Mouse (Mus musculus): ENCODE measurements around the gene AI597479.

The AI597479 gene

DNA sequence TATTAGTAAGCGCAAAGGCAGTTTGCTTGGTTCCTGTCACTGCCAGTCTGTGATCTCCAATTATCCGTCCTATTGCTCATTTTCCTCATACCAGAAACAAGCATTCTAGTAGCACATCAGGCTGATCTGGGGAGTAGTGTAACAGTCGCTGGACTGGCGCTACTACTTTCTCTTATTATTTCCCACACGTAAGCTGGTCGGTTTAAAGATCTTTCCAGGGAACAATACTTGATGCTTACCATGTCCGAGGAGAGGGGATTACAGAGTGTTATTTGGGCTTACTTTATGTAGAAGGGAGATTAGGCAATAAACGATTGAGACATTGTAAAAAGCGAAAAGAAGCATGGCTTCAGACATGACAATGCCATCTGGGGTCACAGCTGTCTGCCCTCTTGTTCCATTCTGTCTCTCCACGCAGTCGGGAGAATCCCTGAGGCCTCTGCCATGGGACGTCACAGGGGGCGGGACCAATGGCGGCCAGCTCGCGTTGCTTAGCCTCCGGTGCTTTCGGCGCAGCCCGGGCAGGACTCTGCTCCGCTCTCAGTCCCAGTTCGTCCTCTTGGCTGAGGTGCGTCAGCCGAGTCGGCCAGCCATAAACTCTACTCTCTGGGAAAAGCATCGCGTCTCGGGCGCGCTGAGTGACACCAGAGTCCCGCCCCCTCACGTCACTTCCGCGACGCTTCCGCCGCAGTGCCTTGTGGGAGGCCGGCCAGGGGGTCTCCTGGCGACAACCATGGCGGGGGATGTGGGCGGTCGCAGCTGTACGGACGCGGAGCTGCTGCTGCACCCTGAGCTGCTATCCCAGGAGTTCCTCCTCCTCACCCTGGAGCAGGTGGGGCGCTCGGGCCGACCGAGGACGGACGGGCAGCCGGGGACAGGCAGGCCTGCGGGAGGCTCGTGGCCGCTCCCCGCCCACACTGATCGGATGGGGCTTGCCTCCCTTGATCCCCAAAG lies at the start of gene AI597479, which contains the start of gene Tgfbrap1:
Gene AI597479 (plus strand): TSS at position 680 of the 954 bp plus-strand sequence.
Gene Tgfbrap1 (minus strand): TSS at position 607 of the 954 bp plus-strand sequence.
- peak; percentile 82 for DNase-seq (ENCODE audit: low read depth, low spot score)

DNA sequence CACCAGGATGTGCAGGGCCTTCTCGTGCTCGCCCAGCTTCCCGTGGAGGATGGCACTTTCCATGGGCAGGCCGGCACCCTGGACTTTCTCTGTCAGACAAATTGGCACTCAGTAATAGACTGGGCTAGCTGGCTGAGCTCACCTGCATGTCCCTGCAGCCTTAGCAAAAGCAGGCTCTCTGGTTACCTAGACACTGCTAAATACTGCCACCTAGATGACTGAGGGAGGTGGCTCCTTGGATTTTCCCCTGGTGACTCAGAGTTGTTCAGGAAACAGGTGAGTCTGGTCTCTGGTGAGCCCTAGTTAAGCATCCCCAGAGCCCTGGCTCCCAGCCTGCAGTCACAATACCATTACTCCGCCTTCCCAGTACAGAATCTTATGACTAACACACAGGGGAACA lies 46.6 kb upstream of the AI597479 start:
- DNase-seq (ENCODE audit: low read depth, low spot score): no peak

DNA sequence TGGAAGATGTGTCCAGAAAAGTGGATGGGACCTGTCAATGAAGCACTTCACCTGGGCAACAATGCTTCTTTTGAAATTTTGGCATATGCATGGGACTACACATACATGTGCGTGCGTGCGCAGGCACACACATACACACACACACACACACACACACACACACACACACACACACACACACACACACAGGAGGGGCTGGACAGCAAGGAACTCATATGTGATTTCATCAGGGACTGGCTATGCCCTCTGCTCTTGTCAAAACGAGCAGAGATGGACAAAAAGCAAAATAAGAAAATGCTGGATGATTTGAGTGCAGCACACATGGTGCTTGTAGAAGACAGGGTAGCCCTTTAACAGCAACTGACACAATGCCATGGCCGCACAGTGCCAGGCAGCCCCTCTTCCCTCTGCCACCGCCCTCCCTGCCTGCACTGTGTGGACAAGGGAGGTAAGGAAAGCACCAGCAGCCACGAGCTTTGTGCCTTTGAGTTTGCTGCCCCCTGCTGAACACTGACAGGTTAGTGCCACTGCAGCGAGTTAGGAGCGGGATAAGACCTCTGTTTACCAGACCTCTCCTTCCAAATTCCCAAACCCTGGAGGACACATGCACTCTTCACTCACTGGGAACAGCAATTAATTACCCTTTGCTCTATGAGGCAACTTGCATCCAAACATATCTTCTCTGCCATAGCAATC lies 32.7 kb upstream of the AI597479 start:
- DNase-seq (ENCODE audit: low read depth, low spot score): no peak

DNA sequence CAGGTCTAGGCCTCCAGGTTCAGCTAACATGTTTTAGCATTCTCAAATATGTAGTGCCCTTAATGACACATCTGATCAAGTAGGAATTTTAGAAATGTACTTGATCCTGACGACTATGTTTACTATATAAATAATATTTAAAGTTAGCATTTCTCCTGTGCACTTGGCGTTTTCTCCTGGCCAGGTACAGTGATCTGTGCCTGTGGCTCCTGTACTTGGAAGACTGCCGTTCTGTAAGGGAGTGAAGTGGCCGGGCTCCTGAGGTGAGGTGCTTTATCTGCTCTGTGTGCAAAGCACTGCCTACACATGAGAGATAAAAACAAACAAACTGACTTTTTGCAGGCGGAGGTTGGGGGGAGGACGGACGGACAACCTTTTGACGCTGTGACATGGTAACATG lies 31.9 kb upstream of the AI597479 start:
- no peak for DNase-seq (ENCODE audit: low read depth, low spot score)

DNA sequence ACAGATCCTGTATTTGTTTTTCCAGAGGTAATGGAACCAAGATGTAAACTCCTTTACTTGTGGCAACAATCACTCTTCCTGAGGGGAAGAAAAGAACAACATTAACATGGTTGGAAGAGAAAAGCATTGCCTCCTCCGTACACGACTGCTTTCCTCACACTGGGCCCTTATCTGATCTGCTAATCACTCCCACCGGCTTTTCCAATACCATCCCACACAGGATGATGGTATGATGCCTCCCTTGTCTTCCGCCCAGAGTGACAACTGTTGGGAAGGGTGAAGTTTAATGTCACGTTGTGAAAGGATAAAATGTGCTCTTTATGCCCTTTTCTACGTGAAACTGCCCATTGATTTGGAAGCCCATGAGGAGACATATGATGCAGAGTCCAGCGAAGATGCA lies 31.0 kb upstream of the AI597479 start:
- DNase-seq (ENCODE audit: low read depth, low spot score): no peak

DNA sequence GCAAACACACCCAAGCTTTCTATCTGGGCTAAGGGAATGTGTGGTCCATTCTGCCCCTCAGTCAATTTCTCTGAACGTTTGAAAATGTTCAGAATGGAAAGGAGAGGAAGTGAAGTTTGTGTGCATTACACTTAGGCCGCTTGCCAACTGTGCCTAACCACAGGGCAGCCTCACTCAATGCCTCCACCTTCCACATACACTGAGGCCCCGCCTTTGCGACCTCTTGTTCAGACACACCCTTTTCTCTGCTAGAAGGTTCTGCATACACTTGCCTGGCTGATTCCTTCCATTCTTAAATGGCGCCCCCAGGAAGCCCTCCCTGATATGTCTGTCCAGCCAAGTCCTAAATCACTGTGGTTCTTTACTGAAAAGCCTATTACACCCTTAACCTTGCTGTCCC lies 27.8 kb upstream of the AI597479 start:
- DNase-seq (ENCODE audit: low read depth, low spot score): no peak

DNA sequence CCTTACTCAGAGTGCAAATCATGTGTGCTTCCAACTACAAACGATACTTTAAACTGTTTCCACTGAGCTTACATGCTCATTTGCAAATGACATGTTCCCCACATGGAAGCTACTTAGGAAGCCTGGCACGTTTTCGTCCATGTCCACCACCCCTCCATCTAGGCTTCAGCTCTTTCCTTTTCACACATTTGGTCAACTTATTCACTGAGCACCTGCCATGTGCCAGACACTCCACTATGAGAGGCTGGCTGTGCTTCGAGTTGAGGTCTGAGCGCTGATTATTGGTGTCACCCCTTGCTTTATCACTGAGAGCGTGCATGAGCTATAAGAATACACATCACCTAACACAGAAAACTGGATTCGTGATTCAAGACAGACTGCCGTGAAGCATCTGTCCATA lies 26.5 kb upstream of the AI597479 start:
- DNase-seq (ENCODE audit: low read depth, low spot score): no peak

DNA sequence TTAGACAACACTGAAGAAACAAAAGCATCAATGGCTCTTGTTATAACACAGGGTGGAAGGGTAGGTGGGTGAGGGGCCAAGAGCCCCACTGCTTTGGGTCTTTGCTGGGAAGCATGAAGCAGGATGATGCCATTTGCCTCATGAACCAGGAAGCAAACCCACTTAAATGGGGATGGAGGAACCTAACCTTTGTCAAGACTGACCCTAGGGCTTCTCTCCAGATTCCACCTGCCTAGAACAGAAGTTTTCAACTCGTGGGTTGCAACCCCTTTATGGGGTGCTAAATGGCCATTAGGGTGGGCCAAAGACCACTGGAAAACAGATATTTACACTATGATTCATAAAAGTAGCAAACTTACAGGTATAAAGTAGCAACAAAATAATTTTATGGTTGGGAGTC lies 25.9 kb upstream of the AI597479 start:
- DNase-seq (ENCODE audit: low read depth, low spot score): no peak

DNA sequence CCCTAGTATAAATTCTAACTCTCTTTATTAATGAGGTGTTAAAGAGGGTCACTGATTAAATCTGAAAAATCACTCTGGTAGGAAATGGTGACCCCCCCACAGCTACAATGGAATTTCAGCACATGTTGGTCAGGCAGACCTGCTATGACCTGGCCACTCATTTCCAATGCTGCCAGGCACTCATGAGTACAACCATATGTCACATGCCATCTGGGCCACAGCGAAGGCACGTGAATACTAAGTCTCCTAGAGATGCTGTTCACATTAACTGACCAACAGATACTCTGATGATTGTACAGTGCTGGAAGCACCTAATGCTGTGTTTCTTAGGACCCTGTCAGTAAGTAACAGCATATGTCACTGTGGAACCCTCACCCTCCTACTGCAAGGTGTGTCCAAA lies 23.7 kb upstream of the AI597479 start:
- no peak for DNase-seq (ENCODE audit: low read depth, low spot score)

DNA sequence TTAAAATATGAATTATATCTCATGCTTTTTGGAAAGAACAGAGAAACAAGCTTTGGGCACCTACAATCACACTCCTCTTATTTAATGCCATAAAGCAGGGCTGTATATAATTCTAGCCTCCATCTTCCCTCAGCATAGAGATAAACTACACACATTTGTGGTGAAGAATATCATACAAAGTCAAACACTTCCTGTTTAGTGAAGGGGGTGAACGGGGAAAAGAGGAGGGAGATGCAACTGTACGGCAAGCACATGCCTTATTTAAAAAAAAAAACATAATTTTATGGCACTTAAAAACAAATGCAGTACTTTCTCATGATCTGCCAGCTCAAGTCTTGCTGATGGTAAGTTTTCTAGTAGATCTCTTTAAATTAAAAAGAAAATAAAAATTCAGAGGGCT lies 20.4 kb upstream of the AI597479 start:
- DNase-seq (ENCODE audit: low read depth, low spot score): no peak

DNA sequence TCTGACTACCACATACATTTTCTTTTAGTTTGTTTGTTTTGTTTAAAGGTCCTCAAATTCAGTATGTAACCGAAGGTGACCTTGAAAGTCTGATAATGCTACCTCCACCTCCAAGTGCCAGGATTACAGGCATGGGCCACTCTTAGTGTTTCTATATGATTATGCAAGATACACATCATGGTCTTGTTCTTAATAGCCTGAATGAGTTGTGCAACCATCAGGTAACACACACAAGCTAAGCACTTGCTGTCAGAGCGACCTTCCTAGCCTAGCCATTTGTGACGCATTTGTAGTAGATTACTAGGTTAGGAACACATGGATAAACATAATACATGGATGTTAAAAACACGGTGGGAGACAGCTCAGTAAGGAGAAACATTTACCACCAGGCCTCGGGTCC lies 15.6 kb upstream of the AI597479 start:
- DNase-seq (ENCODE audit: low read depth, low spot score): no peak

DNA sequence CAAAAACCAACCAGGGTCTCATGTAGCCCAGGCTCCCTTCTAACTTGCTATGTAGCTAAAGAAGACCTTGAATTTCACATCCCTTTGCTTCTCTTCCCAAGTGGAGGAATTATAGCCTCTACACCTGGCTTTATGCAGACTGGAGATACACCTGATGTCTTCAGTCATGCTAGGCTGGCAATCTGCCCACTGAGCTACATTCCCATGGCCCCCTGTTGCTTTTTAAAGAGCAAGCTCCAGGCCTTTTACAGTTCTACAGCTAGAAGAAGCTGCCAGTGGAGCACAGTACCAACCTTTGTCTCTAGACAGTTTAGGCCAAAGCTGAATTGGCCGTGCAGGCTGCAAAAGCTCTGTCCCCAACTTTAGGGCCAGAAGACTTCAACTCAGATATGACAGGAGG lies 8.1 kb upstream of the AI597479 start:
- DNase-seq (ENCODE audit: low read depth, low spot score): no peak

DNA sequence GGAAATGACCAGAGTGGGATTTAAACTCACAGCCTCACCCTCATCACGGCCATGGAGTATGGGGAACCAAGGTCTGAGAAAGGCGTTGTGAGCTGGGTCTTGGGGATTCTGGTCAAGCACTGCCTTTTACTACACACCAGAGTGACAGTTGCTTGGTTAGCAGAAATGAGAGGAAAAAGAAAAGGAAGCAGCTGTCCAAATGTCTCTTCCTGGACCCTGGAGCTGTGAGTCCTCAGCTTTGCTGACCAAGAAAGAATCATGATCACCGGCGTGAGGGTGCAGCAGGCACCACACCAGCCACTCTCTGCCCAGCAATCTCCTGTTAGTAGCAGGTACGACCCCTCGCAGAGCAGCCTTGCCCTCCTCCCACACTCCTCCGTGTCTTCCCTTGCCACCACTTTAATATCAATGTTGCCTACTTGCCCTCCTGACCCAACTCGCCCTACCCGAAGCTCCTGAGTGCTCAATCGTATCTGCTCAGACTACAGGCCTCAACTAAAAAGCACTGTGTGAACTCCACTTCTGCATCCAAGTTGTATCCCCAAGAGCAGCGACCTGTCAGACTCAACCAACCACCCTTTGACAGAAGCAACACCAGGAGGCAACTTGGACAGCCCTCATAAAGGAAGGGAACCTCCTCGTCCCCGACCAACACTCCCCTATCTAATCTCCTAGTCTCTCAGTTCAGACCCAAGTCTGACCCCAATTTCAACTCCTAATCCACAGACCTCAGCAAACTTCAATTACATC lies 7.0 kb upstream of the AI597479 start:
- no peak for DNase-seq (ENCODE audit: low read depth, low spot score)

DNA sequence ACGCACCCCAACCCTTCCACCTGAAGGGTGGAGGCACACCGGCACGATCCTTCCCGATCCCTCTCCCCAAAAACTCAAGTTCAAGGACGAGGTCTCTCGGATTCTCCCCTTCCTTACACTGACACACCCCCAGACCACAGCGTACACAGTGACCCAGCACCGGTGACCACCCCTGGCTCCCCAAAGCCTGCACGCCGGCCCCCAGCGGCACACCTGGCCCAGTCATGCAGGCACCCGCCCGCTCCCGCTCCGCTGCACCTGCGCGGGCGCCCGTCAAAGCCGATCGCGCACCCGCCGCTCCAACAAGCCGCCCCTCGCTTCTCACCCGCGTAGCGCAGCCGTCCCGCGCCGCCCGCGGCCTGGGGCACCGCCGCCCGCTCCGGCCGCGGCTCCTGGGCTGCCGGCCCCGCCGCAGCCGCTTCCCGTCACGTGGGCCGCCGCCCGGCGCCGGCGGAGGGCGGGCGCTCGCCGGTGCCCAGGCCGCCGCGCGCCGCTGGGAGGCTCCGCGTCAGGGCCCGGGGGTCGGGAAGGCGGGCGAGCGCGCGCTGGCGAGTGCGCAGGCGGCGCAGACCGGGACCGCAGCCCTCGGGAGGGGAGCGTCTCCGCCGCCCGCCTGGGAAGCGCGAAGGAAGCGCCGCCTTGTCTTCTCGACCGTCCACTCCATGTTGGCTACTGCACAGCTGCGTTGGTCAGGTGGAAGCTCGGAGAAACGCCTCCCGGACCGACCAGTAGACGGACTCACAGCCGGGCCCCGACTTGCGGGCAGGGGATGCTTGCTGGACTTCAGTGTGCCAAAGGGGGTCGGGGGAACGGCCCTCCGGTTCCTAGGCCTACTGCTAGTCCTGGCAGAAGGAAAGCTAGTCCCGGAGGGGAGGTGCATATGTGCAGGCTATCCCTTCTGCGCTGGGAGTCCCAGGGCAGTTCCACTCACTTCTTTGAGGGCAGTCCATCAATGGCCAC lies 6.2 kb upstream of the AI597479 start:
- no peak for DNase-seq (ENCODE audit: low read depth, low spot score)

DNA sequence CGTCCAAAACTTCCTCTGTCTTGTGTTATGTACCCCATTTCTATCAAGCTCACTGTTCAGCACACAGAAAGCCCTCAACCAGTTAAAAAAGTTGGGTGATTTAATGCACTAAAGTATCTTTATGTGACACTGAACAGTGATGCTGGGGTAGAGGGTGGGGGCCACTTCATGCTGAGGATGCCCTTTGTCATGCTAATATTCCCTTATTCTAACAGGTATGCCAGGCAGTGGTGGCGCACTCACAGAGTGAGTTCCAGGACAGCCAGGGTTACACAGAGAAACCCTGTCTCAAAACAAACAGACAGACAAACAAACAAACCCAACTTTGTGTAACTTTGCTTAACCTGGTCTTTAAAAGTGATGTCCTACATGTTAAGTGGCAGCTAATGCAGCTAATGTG lies 4.3 kb upstream of the AI597479 start:
- no peak for DNase-seq (ENCODE audit: low read depth, low spot score)

DNA sequence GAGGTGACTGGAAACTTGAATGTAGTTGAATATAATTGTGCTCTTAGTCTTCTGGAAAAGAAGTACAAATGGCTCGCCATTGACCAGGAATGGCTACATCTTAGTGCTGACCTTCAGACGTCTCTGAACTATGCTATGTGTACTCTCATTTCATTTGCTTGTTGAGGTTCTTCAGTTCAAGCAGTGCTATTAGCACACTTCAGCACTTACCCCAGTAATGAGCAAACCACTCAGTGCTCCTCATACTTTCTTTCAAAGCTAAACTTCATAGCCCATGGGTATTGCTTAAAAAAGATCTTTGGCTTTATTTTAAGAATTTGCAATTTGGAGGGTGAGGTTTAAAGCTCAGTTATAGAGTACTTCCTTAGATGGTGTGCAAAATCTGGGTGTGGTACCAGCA lies 10.2 kb downstream of the AI597479 start:
- no peak for DNase-seq (ENCODE audit: low read depth, low spot score)

DNA sequence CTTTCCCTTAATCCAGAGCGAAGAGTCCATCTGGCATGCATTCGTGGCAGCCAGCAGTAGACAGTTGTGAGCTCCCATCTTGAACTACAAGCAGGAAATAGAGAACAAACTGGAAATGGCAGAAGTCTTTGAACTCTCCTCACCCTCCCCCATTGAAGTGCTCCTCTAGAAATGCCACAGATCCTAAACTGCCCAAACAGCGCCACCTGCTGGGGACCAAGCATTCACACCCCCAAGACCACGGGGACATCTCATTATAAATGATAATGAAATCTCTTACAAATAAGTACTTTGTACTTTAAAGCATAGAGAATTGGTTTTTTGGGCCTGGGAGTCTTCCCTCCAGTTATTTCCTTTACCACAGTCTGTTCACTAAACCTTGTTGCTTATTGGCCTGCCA lies 12.0 kb downstream of the AI597479 start:
- DNase-seq (ENCODE audit: low read depth, low spot score): no peak

DNA sequence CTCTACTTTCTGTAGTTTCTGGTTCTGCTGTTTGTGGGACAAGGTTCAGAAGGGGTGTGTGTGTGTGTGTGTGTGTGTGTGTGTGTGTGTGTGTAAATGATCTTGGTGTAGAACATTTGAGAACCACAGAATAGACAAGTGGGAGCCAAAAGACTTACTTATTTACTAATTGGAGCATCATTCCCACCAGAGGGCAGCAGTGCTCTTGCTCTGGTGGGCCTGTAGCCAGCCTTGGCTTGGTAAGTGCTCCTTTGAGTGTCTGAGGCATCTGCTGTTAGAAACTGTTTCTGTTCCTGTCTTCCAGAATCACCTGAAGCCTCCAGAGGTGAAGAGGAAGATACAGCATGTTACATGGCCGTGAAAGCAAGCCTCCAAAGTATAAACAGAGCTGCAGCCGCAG lies 14.4 kb downstream of the AI597479 start:
- DNase-seq (ENCODE audit: low read depth, low spot score): no peak

DNA sequence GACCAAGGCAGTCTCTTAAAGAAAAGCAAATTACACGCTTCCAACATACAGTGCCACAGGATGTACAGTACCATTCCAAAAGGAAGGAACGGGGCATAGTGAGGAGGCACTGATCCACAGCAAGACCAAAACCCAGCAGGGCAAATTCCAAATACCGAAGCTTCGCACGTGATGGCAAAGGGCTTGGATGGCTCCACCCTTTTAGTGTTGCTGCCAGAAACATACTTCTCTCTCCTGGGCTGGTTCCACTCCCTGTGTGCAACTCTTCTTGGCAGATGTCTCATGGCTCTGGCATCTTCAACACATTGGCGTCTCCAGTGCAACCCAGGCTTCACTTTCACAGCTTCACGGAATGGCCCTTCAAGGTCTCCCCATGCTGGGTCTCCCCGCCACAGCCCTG lies 18.9 kb downstream of the AI597479 start:
- DNase-seq (ENCODE audit: low read depth, low spot score): no peak

DNA sequence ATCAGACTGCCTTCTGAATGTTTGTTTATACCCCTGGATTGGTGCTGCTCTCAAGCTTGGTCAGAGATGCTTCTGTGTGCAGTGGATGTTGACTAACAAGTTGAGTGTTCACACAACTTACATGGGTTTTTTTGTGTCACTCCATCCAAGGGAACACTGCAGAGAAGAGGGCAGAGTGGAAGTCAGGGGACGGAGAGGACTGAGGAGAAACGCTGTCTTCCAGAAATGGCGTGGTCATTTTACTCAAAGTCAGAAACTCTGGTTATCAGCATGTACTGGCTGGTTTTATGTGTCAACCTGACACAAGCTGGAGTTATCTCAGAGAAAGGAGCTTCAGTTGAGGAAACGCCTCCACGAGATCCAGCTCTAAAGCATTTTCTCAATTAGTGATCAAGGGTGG lies 22.4 kb downstream of the AI597479 start:
- no peak for DNase-seq (ENCODE audit: low read depth, low spot score)

DNA sequence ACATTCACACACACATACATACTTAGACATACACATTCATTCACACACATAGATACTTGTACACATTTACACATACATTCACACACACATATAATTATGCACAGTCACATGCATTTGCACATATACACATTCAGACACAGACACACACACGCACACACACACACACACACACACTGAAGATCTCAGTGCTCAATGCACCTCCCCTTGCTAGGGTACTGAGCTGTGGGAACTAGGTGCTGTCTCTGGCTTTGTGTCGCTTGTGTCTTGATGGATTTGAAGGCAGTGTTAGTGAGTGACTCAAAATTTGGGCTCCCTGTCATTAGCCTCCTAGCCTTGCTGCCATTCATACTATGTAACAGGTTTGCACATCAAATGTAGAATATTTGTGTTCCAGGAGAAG lies 24.1 kb downstream of the AI597479 start:
- DNase-seq (ENCODE audit: low read depth, low spot score): no peak

Data from telencephalon, adult 2 months (tissue).